Mouse (Mus musculus): ENCODE measurements around the gene Pde2a.

GRCm38 (mm10) chr7:101476493-101476892 is 55.0 kb downstream of the Pde2a start:
- no peak for TF ChIP-seq POLR2A (IDR thresholded peaks at IDR 0.05; ENCODE audit: borderline replicate concordance, extremely low read depth, insufficient read depth, insufficient read length, poor library complexity, severe bottlenecking)
- no peak for TF ChIP-seq CTCF (IDR thresholded peaks at IDR 0.05; ENCODE audit: borderline replicate concordance, extremely low read depth, insufficient read depth, insufficient read length)
